Mouse (Mus musculus): ENCODE data around the gene Pla2g12b. TPM values are rescaled to one million over a fixed set of nuclear protein-coding genes. Genes with fewer than 3 reads are reported as not detected.
"Not testable (repeated sequence)": the region's sequence is repeated elsewhere in the genome, so short reads cannot be mapped to it uniquely, and the experiment has no call there.

The Pla2g12b gene
- total RNA-seq (2021) = not detected

DNA sequence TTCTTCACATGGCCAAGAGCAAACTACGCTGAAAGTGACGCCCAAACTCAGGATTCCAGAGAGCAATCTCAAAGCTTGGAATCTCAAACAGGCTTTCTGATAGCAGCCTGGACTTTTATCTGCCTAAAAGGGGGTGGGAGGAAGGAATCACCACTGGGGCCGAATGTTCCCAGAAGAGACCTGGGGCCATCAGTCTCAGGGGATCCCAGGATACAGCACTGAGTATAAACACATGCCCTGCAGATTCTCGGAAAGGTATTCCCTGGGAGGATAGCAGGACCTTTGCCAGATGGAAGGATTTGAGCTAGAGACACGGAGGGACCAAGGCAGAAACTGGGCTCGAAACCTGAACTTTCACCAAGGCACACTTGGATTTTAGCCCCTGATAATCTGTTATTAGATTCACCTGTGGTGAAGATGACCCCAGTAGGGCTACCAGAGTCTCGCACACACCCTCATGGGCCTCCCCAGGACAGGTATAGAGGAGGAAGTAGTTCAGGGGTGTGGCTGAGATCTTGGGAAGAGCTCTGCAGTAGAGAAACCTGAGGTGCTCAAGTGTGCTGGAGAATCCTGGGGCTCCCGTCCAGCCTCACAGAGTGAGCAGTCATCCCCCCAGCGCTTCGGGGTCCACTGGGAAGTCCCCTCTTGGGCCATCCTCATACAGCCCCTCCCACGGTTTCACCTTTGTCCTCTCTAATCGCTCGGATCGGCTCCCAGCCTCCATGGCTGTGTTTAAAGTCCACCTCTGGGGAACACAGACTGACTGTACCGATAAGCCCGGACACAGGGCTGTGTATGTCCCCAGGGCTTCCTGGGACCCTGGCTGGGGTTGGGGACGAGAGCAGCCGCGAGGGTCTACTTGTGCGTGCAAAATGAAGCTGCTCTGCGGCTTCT is at the start of gene Pla2g12b:
Pla2g12b (plus strand) TSS at position 762 of the 894 bp plus-strand sequence.
- DNase-seq = no peak
- intact Hi-C loops (cut with DNase I) = no loop called here

DNA sequence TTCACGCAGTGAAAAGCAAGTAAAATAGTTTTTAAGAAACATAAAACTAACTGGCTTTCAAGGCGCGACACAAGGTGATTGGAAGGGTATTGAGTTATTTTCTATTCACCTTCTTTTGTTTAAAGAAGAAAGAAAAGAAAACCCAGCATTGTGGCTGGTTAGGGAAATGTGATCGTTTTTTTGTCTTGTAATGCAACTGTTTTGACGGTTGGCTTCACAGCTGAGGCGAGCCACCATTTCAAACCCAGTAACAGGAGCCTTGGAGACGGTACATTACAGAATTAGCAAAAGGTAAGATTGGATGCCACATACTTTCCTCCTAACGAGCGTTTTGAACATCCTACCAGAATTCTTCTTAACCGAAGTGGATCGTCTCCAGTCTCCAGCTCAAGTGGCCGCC is 49.3 kb upstream of the Pla2g12b start:
- no peak for DNase-seq
- intact Hi-C loops (cut with DNase I) = no loop called here

DNA sequence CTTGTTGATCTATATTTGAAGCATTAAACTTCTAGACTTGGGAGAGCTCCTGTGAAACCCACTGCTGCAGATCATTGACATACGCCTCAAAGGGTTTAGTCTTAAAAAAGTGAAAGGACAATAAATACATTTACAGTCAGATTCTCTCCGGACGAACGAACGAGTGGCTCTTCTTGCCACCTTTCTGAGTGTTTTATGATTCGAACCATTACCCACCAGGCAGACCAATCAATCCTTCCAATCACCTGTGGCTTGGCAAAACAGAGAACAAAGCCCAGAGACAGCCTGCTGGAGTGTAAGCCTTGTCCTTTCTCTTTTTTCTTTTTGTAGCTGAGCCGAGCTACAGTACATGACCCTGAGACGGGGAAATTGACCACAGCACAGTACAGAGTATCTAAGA is 48.4 kb upstream of the Pla2g12b start:
- intact Hi-C loops (cut with DNase I) = no loop called here
- DNase-seq = no peak

DNA sequence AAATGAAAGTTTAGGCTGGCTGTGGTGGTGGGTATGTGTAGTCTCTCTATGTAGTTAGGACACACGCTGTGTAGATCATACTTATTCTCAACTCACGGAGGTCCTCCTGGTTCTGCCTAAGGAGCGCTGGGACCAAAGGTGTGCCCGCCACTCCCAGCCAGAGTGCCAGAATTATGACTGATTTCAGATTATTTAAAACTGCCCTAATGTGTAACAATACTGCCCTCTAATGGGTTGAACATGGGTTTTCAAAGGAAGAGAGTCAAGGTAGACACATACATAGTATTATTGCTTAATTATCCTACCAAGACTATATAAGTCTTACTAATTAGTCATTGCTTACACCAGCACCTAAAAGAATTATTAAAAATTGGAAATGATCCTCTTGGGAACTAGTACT is 44.7 kb upstream of the Pla2g12b start:
- intact Hi-C loops (cut with DNase I) = no loop called here
- DNase-seq = no peak

DNA sequence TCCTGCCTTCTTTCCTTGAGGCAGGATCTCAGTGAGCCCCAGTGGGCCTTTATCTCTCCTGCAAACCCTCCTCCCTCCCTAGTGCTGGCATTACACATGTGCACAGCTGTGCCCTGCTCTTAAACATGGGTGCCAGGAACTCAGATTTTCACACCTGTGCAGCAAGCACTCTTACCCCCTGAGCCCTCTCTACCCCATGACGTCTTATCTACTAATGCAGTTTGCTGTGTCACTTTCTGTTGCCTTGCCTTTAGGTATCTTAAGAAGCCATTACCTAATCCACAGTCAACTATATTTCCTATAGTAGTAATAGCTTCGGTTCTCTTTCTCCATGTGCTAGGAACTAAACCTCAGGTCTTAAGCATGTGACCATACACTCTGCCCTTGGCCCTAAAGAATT is 40.3 kb upstream of the Pla2g12b start:
- DNase-seq = no peak
- intact Hi-C loops (cut with DNase I) = no loop called here

DNA sequence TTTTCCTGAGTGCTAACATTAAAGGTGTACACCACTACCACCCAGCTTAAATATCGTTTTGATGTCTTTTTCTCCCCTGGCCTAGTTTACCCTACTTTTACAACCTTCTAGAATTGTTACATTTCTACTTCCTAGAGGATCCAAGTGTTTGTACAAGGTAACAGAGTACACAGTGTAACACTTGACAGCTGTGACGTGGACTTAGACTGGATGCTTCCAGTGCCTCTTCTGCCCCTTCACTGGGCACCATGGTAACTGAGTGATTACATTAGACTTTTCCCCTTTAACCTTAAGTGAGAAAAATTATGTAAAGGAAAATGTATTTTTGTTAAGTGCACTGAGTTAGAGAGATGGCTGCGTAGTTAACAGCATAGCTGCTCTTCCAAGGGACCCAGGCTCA is 38.9 kb upstream of the Pla2g12b start:
- intact Hi-C loops (cut with DNase I) = no loop called here
- no peak for DNase-seq

DNA sequence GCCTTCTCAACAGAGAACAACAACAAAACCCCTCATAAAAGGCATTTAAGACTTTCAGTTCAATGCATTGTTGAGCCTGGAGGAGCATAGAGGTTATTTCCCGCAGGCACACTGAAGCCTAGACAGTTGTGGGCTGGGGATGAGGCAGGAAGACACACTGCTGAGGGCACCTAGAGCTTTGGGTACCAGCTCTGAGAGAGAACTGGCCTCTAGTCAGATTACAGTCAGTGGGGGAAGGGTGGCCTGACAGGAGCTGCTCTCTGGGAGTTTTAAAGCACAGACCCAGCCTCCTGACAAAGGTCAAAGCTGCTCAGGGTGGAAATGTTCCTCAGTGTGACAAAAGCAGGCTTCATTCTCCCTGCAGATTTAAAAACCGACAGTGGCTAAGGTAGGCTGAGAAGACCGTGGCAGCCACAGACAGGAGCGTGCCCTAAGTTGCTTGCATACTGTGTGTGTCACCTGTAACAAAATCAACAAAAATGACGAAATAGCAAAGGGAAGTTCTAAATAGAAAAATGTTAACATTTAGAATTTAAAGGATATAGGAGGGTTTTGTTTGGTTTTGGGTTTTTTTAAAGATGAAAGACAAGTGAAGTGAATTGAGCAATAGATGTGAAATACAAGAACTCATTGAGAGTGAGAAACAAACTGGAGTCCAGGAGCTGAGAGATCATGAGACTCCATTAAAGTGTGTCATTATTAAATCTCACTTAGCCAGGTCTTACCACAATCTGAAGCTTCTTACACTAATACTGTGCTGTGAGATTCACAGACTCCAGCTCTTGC is 37.5 kb upstream of the Pla2g12b start:
- no peak for DNase-seq
- intact Hi-C loops (cut with DNase I) = no loop called here

DNA sequence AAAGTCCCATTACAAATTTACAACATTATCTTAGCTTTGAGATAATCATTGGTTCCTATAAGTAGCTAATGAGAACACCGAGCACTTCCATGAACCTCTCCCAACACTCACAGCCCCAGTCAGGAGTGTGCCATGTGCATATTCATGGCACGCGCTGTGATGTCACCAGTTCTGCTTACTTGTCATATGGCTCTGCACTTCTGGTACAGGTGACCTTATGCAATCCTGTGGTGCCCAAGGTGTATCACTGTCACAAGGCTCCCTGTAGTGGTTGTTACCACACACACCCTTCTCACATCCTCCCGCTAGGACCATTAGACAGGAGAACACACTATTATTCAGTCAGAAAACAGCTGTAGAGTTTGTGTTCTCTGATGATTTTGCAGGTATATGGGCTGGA is 36.7 kb upstream of the Pla2g12b start:
- intact Hi-C loops (cut with DNase I) = no loop called here
- no peak for DNase-seq

DNA sequence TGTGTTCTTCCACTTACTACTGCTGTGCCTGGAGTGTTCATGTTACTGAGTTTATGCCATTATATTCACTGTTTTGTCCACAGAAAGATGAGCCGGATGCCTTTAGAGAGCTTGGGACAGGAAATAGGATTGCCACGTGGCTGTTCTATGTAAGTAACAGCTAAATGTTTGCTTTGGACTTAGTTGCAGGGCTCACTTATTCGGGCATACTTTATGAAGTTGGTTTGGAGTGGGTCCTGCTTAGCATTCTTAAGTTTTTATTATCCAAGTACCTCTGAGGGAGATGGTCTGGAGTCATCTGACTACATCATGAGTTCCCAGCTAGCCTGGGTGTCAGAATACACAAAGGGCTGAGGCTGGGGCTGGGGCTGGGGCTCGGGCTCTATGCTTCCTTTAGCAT is 36.3 kb upstream of the Pla2g12b start:
- intact Hi-C loops (cut with DNase I) = no loop called here

DNA sequence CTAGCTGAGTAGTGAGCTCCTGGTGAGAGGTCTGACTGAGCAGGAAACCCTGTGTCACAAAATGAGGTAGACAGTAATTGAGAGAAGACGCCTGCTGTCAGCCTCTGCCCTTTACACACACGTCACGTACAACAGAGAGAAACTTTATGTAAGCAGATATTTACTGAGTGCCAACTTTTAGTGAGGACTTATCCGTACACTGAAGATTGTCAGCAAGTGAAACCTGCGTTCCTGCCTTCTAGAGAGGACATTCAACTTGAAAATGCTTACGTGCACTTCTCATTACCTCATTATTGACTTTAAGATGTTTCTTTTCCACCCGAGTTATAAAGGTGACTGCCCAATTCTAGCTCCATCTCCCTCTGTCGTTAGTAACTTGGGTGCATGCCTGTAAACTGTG is 34.7 kb upstream of the Pla2g12b start:
- intact Hi-C loops (cut with DNase I) = no loop called here
- no peak for DNase-seq

More for the DNA sequence above, 36.3 kb upstream of the Pla2g12b start:
- no peak for DNase-seq

DNA sequence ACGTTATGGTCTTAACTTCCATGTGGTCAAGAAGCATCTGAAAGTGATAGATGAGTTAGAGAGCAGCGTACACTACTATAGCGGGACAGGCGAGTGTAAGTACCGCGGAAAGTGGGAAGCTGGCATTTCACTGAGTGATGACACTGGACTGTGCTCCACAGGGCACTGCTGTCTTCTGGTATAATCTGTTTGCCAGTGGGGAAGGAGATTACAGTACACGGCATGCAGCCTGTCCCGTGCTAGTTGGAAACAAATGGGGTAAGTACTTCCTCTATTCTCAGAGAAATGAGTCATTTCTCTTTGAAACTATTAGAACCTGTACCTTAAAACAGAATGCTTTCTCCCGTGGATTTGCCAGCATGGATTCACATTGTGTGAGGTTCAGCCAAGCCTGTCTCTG is 34.0 kb upstream of the Pla2g12b start:
- DNase-seq = no peak
- intact Hi-C loops (cut with DNase I) = no loop called here

DNA sequence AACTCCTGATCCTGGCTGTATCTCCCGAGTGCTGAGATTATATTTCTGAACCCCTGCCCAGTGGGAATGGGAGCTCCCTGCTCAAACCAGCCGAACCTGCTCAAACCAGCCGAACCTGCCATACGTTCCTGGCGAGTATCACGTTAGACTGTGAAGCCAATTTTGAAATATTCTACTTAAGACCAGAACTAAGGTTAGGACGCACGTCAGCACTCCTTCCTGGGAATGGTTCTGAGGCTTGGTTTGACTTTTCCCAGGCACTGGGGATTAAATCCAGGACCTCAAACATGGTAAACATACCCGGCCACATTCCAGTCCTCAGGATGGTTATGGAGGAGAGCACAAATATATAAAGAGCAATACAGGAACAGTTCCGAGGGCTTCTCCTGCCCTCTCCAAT is 25.6 kb upstream of the Pla2g12b start:
- DNase-seq = no peak
- intact Hi-C loops (cut with DNase I) = no loop called here

DNA sequence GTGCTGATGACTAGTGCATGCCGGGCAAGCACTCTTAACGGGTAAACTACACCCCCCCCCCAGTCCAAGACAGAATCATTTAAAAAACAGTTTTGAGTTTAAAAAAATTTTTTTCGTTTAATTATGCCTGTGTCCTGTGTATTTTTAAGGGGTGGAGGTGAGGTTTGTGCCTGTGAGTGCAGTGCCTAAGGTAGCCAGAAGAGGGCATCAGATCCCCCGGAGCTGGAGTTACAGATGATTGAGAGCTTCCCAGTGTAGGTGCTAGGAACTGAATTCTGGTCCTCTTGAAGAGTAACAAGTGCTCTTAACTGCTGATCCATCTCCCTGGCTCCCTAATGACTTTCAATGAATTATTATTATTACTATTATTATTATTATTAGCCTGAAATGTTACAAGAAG is 24.7 kb upstream of the Pla2g12b start:
- no peak for DNase-seq
- intact Hi-C loops (cut with DNase I) = no loop called here

DNA sequence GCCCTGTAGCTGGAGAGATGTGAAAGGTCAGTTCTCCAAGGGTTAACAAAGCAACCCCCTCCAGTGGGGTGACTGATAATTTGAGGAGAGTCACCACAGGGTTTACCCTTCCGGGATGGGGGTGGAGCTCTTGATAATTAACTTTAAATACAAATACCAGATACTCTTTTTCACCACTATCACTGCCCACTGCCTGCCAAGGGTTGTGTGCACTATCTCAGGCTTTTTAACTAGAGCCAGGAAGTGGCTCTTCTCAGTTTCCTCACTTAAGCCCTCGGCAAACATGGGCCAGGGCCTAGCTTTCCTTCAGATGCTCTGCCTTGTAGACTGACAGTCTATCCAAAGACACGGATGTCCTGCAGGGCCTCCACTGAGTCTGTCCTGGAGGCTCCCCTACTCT is 23.5 kb upstream of the Pla2g12b start:
- intact Hi-C loops (cut with DNase I) = no loop called here

DNA sequence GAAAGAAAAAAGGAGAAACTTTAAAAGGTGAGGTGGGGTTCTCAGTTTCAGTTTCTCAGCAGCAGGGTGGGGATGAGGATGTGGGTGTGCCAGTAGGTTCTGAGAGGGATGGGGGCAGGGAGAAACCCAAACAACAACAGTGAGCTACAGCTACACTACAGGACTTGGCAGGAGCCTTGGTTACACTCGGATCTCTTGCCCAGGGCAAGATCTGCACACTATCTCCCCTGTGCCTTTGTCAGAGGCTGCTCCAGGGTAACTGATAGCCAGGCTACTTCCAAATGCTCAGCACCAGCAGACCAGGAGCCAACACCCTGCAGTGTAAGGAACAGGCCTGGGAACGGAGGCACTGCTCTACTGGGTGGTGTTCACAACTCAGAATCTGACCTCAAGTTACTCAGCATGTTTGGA is 23.0 kb upstream of the Pla2g12b start:
- DNase-seq = no peak
- intact Hi-C loops (cut with DNase I) = no loop called here

More for the DNA sequence above, 23.5 kb upstream of the Pla2g12b start:
- DNase-seq = no peak

DNA sequence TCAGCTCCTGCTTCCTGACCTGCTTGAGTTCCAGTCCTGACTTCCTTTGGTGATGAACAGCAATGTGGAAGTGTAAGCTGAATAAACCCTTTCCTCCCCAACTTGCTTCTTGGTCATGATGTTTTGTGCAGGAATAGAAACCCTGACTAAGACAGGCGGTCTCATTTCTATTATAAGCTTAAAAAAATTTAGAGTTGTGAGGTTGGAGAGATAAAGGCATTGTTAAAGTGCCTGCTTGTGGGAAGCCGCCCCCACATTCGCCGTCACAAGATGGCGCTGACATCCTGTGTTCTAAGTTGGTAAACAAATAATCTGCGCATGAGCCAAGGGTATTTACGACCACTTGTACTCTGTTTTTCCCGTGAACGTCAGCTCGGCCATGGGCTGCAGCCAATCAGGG is 21.9 kb upstream of the Pla2g12b start:
- intact Hi-C loops (cut with DNase I); DNase-seq: not testable (repeated sequence)

DNA sequence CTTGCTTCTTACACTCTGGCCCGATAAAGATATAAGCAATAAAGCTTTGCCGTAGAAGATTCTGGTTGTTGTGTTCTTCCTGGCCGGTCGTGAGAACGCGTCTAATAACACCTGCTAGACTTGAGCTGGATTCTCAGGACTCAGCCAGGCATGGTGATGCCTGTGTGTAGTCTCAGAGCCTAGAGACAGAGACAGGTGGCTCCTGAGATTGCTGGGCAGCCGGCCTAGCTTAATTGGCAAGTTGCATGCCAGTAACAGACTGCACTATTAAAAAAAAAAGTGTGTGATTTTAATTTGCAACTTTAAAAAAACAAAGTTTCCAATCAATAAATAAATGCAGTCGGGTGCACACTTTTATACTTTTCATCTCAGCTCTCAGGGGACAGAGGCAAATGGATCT is 16.5 kb upstream of the Pla2g12b start:
- peak; percentile 31 for DNase-seq
- intact Hi-C loops (cut with DNase I) = no loop called here

DNA sequence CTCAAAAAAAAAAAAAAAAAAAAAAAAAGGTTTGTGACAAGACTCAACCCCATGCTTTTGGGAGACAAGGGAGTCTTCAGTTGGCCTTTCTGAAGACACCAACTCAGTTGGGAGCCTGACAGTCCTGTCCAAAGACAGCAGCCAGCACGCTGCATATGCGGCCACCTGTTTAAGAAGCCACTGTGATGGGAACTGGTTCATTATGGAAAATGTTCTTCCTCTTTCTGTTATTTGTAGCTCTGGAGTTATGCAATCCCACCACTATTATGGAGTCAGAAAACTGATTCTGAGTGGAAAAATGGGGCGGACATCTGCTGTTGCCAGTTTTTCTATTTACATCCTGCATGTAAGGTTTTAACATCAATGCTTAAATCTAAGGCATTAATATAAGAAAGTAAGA is 13.8 kb upstream of the Pla2g12b start:
- DNase-seq = no peak
- intact Hi-C loops (cut with DNase I) = no loop called here

DNA sequence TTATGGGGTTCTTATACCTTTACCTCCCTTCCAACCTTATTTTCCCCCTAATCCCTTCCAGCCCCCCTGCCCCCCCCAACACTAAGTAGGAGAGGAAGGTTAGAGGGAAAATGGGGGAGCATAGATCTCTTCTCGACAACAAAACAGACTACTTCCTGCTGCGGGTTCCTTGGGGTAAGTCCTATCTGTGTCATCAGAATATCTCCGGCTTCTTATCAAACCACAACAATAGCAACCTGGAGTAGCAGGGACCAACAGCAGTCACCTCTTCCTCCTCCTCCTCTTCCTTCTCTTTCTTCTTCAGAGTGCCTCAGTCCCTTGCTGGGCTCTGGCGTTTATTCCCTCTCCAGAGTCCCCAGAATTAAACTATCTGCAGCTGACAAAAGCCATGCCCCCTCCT is 11.6 kb upstream of the Pla2g12b start:
- no peak for DNase-seq
- intact Hi-C loops (cut with DNase I) = no loop called here

DNA sequence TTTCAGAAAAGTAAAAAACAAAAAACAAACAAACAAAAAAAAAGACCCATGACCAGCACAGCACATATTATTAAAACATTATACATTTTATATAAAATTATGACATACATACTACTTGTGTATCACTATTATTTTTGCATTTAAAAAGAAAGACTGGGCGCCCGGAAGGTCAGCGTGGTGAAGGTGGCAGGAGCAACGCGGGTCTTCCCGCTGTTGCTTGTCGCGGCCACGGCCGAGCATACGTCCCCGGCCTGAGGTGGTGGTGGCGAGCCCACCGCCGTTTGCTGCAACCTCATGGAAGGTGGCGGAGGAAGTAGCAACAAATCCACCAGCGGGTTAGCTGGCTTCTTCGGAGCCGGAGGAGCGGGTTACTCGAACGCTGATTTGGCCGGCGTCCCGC is 8.0 kb upstream of the Pla2g12b start, which contains the start of gene Gm10273:
Gm10273 (plus strand) TSS at position 172 of the 400 bp plus-strand sequence.
- intact Hi-C loops (cut with DNase I); DNase-seq: not testable (repeated sequence)

DNA sequence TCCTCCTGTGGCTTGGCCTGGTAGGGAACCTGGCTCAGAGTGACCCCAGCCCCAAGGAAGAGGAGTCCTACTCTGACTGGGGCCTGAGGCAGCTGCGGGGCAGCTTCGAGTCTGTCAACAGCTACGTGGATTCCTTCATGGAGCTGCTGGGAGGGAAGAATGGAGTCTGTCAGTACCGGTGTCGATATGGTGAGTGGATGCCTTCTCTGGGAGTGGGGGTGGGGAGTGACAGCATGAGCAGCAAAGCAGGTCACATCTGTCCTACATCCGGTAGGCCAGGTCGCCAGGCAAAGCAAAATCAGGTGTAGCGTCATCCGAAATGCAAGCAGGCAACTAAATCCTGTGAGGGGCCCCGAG is 311 bp downstream of the Pla2g12b start:
- intact Hi-C loops (cut with DNase I) = no loop called here
- DNase-seq = no peak

DNA sequence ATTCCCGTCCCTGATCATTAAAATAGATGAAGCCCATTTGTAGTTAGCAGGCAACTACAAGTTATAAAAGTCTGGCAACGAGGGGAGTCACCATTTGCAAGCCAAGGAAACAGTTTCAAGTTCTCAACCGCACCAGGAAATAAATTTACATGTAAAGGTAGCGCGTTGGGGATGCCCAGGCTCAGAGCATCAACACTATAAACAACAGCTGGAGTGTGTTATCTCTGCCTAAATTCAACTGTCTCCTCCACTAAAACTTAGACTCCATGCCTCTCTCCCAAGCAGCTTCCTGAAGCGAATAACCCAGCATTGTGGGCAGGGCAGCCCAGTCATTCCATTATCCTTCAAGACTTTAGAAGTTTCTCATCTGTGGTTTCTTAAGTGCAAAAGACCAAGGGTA is 5.0 kb downstream of the Pla2g12b start:
- DNase-seq = no peak
- intact Hi-C loops (cut with DNase I) = no loop called here

Measured in left cerebral cortex, postnatal 4 days (tissue).